7 mouse cellular contexts compared by ENCODE assay signal in the genomic region with DNA sequence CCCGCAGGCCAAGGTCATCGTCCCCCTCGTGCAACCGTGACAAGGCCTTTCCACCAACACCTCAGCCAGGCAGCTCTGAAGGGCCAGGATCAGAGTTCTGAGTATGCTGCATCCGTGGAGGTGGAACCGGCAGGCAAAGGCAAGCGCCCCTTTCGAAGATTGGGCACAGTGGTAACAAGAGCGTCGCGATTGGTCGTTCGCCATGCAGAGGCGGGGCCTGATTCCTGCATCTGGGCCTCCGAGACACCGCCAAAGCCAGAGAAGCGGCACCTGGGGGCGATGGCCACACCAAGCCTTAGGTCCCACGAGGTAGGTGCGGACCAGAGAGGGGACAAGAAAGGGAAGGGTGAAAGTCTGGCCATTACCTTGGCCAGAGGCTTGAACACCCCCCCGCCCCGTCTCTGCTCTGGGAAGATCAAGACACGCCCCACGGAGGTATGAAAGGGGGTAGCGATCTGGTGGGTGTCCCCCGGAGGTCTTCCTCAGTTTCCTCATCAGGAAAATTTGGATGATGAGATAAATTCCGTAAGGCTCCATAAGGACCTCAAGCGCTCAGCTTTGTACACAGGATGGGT. TPM values are rescaled to one million over a fixed set of nuclear protein-coding genes. Genes with fewer than 3 reads are reported as not detected.
DNase-seq lines count a peak whose midpoint lies in the region; ATAC-seq and TF ChIP-seq lines count a peak whose summit lies in the region.

Gene 9430097D07Rik, minus strand, starts transcription at position 99 of the 575 bp plus-strand sequence.

- peak within 1 kb of the TSS; percentile 85 for H3K4me2 ChIP-seq in midbrain, postnatal 0 days (ENCODE audit: low read depth, low read length, poor library complexity, severe bottlenecking)

- no peaks in the 10 kb centered on the region for H3K9me3 ChIP-seq in midbrain, postnatal 0 days (ENCODE audit: low read length)

- no peak for TF ChIP-seq POLR2A in spleen, adult 2 months (IDR thresholded peaks at IDR 0.05; ENCODE audit: low read depth, low read length)

- peaks cover 7% of the 10 kb centered on the region for H3K36me3 ChIP-seq in spleen, adult 2 months (ENCODE audit: control insufficient read depth, insufficient read depth, low read length)
- 0 out of 2 replicates have a peak, but pooled peaks cover 3% of the 10 kb centered on the region for H3K36me3 ChIP-seq in midbrain, postnatal 0 days (ENCODE audit: insufficient read depth, low read length)

- H3K4me3 ChIP-seq in spleen, adult 2 months (ENCODE audit: extremely low read depth, insufficient read depth, insufficient read length) = peak within 1 kb of the TSS; percentile 34; the same call in 1 of the 2 replicates
- peak within 1 kb of the TSS; percentile 49 for H3K4me3 ChIP-seq in midbrain, postnatal 0 days (ENCODE audit: low read depth, low read length)

- peak within 1 kb of the TSS; percentile 58 for H3K9ac ChIP-seq in midbrain, postnatal 0 days (replicated peaks; ENCODE audit: low read length, poor library complexity, severe bottlenecking)

- DNase-seq in spleen, adult 2 months (ENCODE audit: low read depth in 1 of 2, low spot score in 2 of 2) = no peak
- no peak for DNase-seq in spleen, adult 18-20 months
- peak; percentile 83 to 88 for DNase-seq in cerebellum, postnatal 25 days
- DNase-seq in frontal cortex, adult 2 months (ENCODE audit: extremely low spot score in 1 of 2, low spot score in 1 of 2) = peak; percentile 55 to 84
- peak; percentile 64 to 76 for DNase-seq in left cerebral cortex, postnatal 10 days (ENCODE audit: extremely low spot score in 1 of 2, low spot score in 2 of 2)
- DNase-seq in midbrain, postnatal 0 days (ENCODE audit: low spot score) = peak; percentile 87
- peak; percentile 68 for DNase-seq in thymus, postnatal 25 days

- intact Hi-C loops in left cerebral cortex, postnatal 10 days (cut with DNase I) = no loop called here

- H3K27ac ChIP-seq in spleen, adult 2 months (ENCODE audit: insufficient read depth, low read length) = no peak within 1 kb of the TSS
- H3K27ac ChIP-seq in midbrain, postnatal 0 days (ENCODE audit: low read depth, low read length) = peak within 1 kb of the TSS; percentile 77

- peaks cover 5% of the 10 kb centered on the region; the same call in 1 of the 2 replicates for H3K4me1 ChIP-seq in spleen, adult 2 months (ENCODE audit: control insufficient read depth, insufficient read depth, insufficient read length)
- peaks cover 8% of the 10 kb centered on the region; the same call in 1 of the 2 replicates for H3K4me1 ChIP-seq in midbrain, postnatal 0 days (ENCODE audit: insufficient read depth, low read length)

- peak; percentile 74 for ATAC-seq in midbrain, postnatal 0 days (ENCODE audit: low FRiP score)

- no peaks in the 10 kb centered on the region for H3K27me3 ChIP-seq in spleen, adult 2 months (ENCODE audit: control insufficient read depth, insufficient read depth, low read length)
- 0 out of 2 replicates have a peak, but pooled peaks cover 3% of the 10 kb centered on the region for H3K27me3 ChIP-seq in midbrain, postnatal 0 days (ENCODE audit: insufficient read depth, low read length)

- TF ChIP-seq CTCF in spleen, adult 2 months (IDR thresholded peaks at IDR 0.05; ENCODE audit: extremely low read depth, insufficient read depth, insufficient read length, insufficient replicate concordance) = no peak
- TF ChIP-seq CTCF in midbrain, postnatal 0 days (IDR thresholded peaks at IDR 0.05) = no peak

- WGBS in spleen, adult 2 months = 22% methylated on average over 28 of the region's 28 CpGs
- 7% methylated on average over 28 of the region's 28 CpGs for WGBS in midbrain, postnatal 0 days

RNA-seq across cellular contexts. Expression of gene 9430097D07Rik, which starts in this region (rescaled TPM):
- not detected in 2 replicates for polyA plus RNA-seq in spleen, adult 2 months (2012; rRNA removed)
- 0.38 and 0.46 TPM in 2 replicates for polyA plus RNA-seq in frontal cortex, adult 2 months (2012; rRNA removed)
- 1 to 10 TPM in 1 of 2 experiments, under 1 TPM in 1; 0.81 to 1.2 TPM for total RNA-seq in left cerebral cortex, postnatal 10 days (2021)
- total RNA-seq in midbrain, postnatal 0 days (2014; rRNA removed) = 0.16 and 0.33 TPM in 2 replicates
- polyA plus RNA-seq in midbrain, postnatal 0 days (2015; fragmentation: Nextera tagmentation; extraction: Ambion mirVana) = 0.69 and 0.82 TPM in 2 replicates

Comparison
In these comparisons a context has a peak if more than half of its experiments do, and no peak if none do; other contexts are left out.
1. Peak in DNase-seq in frontal cortex, adult 2 months; RNA of the gene not detected or under 1 TPM.
2. Peak in DNase-seq, ATAC-seq, H3K4me3 ChIP-seq, H3K27ac ChIP-seq, H3K9ac ChIP-seq and H3K4me2 ChIP-seq in midbrain, postnatal 0 days; RNA of the gene not detected or under 1 TPM.
3. DNase-seq: peak in cerebellum, postnatal 25 days (2 of 2), left cerebral cortex, postnatal 10 days (2 of 2) and thymus, postnatal 25 days (single experiment); none in spleen, adult 2 months (0 of 2) and spleen, adult 18-20 months (0 of 2).